Mouse (Mus musculus): ENCODE results near the gene Slc44a3.

Slc44a3 gene

GRCm38 (mm10) chr3:121461477-121461876 lies 70.7 kb downstream of the Slc44a3 start:
- no peak for DNase-seq (ENCODE audit: low read depth, low spot score)

- DNase-seq (ENCODE audit: low read depth, low spot score) = no peak
These were observed 71.6 kb downstream of the Slc44a3 start for GRCm38 (mm10) chr3:121460473-121461193.

- no peak for DNase-seq (ENCODE audit: low read depth, low spot score)
These were observed 73.4 kb downstream of the Slc44a3 start for GRCm38 (mm10) chr3:121458545-121459492.

GRCm38 (mm10) chr3:121451404-121451803 lies 80.8 kb downstream of the Slc44a3 start:
- no peak for DNase-seq (ENCODE audit: low read depth, low spot score)

GRCm38 (mm10) chr3:121449527-121449926 lies 82.7 kb downstream of the Slc44a3 start:
- no peak for DNase-seq (ENCODE audit: low read depth, low spot score)

GRCm38 (mm10) chr3:121448606-121449005 lies 83.6 kb downstream of the Slc44a3 start:
- no peak for DNase-seq (ENCODE audit: low read depth, low spot score)

GRCm38 (mm10) chr3:121448029-121448468 lies 84.2 kb downstream of the Slc44a3 start:
- DNase-seq (ENCODE audit: low read depth, low spot score) = no peak

- DNase-seq (ENCODE audit: low read depth, low spot score) = no peak
These were observed 85.8 kb downstream of the Slc44a3 start for GRCm38 (mm10) chr3:121446454-121446853.

- no peak for DNase-seq (ENCODE audit: low read depth, low spot score)
These were observed 87.8 kb downstream of the Slc44a3 start for GRCm38 (mm10) chr3:121444414-121444813.

- DNase-seq (ENCODE audit: low read depth, low spot score) = no peak
These were observed 88.3 kb downstream of the Slc44a3 start for GRCm38 (mm10) chr3:121443861-121444271.

GRCm38 (mm10) chr3:121442288-121442687 lies 89.9 kb downstream of the Slc44a3 start:
- no peak for DNase-seq (ENCODE audit: low read depth, low spot score)

- DNase-seq (ENCODE audit: low read depth, low spot score) = no peak
These were observed 90.7 kb downstream of the Slc44a3 start for GRCm38 (mm10) chr3:121441504-121441903.

- DNase-seq (ENCODE audit: low read depth, low spot score) = no peak
These were observed 92.5 kb downstream of the Slc44a3 start for GRCm38 (mm10) chr3:121439623-121440161.

GRCm38 (mm10) chr3:121437996-121438395 lies 94.2 kb downstream of the Slc44a3 start:
- no peak for DNase-seq (ENCODE audit: low read depth, low spot score)

- DNase-seq (ENCODE audit: low read depth, low spot score) = no peak
These were observed 95.1 kb downstream of the Slc44a3 start for GRCm38 (mm10) chr3:121437070-121437469.

GRCm38 (mm10) chr3:121435296-121435695 lies 96.9 kb downstream of the Slc44a3 start:
- DNase-seq (ENCODE audit: low read depth, low spot score) = no peak

- DNase-seq (ENCODE audit: low read depth, low spot score) = no peak
These were observed 98.2 kb downstream of the Slc44a3 start for GRCm38 (mm10) chr3:121433968-121434533.

- no peak for DNase-seq (ENCODE audit: low read depth, low spot score)
These were observed 98.8 kb downstream of the Slc44a3 start for GRCm38 (mm10) chr3:121433359-121433758.

GRCm38 (mm10) chr3:121430289-121430936 lies 101.8 kb downstream of the Slc44a3 start:
- no peak for DNase-seq (ENCODE audit: low read depth, low spot score)

GRCm38 (mm10) chr3:121429469-121429868 lies 102.7 kb downstream of the Slc44a3 start:
- DNase-seq (ENCODE audit: low read depth, low spot score) = no peak

- no peak for DNase-seq (ENCODE audit: low read depth, low spot score)
These were observed 103.4 kb downstream of the Slc44a3 start for GRCm38 (mm10) chr3:121428696-121429259.

Data from retina, postnatal 7 days (tissue).